Mouse (Mus musculus): Measurements from ENCODE around the gene Hypk. TPM values are rescaled to one million over a fixed set of nuclear protein-coding genes. Genes with fewer than 3 reads are reported as not detected.

The Hypk gene
- polyA plus RNA-seq (2012; rRNA removed), result 1.3 and 1.6 TPM in 2 replicates

DNA sequence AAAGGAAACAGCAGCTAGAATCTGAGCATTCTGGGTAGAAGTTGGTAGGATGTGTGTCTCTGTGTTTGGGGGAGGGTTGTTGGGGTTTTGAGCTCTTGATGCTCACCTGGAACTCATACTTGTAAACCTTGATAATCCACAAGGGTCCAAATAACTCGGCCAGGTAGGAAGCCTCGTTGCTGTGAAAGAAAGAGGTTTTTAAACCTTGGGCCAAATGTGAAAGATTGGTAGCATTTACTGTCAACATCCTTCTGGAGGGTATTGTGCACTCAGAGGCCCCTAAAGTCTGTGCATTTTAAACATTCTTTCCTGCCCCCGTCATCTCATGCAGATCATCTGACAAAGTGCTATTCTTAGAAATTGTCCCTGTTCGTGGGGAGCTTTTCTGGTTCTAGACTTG, at the start of gene Hypk:
Hypk (plus strand) TSS at position 301 of the 400 bp plus-strand sequence.

GRCm38 (mm10) chr2:121413387-121414042, 39.6 kb upstream of the Hypk start, which contains the start of the genes Pdia3 and Catsper2:
Gene Pdia3, plus strand, starts transcription at chr2:121413775.
Gene Catsper2, minus strand, starts transcription at chr2:121413792.

GRCm38 (mm10) chr2:121444178-121444577, 8.9 kb upstream of the Hypk start, which contains the start of gene Ell3:
Gene Ell3, minus strand, starts transcription at chr2:121444278.

GRCm38 (mm10) chr2:121448739-121449535, 4.2 kb upstream of the Hypk start, which contains the start of gene Serf2:
Gene Serf2, plus strand, starts transcription at chr2:121449195.

DNA sequence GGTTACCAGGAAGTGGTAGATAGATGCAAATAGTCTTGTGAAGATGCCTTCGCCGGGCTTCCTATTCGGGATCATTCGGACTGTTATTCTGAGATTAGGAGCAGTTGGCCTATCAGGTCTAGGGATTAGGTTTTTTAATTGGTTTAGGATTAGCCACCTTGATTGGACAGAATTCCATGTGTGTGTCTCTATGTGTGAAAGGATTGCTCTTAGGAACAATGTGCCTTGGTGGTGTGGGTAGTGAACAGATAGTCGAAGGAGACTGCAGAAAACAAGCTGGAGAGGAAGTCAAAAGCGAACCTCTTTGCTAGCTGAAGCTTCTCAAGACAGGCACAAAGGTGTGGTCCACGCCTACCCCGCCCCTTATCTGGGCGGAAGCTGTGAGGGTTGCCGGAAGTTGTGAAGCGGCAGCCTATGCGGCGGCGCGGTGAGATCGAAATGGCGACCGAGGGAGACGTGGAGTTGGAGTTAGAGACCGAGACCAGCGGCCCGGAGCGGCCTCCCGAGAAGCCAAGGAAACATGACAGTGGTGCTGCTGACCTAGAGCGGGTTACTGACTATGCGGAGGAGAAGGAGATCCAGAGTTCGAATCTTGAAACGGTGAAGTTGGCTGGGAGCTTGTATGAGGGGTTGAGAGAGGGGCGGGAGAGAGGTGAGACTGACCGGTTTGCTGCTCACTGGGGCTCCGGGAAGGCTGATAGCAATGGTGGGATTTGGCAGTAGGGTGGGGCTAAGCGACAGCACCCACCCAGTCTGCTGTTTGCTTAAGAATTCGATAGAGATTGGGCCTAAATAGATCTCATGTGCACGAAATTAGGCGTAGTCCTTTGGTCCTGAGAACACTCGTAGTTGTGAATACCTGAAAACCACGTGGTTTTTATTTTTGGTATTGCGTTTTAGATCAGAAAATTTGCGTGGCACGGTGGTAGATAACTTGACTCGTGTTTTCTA, 3.9 kb downstream of the Hypk start, which contains the start of gene Serinc4:
Serinc4 (minus strand) TSS at position 90 of the 951 bp plus-strand sequence.

GRCm38 (mm10) chr2:121473301-121474179, 20.4 kb downstream of the Hypk start, which contains the start of gene Mfap1b:
Gene Mfap1b, minus strand, starts transcription at chr2:121474067.

DNA sequence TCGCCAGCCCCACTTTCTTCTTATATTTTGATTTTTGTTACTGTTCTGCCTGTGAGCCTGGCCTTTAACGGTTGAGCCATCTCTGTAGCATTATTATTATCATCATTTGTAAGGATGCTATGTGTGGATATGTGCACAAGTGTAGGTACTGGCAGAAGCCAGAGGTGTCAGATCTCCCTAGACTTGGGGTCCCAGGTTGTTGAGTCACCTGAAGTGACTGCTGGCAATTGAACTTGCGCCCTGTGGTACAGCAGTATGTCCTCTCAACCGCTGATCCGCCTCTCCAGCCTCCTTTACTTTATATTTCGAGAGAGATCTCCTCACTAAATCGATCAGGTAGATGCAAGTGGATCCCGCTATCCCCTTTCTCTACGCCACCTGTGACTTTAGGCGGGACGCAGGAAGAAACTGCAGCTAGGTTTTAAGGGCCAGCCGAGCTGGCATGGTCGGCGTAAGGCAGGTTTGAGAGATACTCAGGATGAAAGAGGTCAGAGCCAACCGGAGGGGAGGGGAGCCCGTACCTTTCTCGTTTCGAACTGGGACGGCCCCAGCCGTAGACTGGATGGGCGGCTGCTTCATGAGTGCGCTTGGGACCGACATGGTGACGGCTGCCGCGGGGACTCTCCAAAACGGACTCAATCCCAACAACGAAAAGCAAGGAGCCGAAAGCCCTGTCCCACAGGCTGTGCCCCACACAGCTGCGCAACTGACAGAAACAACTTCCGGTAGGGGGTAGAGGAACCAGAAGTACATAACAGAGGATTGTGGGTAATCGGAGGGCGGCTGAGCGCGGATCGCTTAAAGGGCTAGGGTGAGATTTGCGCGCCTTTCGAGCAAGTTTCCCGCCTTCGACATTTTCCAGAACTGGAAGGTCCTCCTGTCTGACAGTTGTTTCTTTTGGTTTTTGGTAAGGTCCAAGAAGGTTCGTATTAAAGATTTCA, 53.1 kb downstream of the Hypk start, which contains the start of the genes Mfap1a and Wdr76:
Mfap1a (minus strand) TSS at position 724 of the 941 bp plus-strand sequence.
Wdr76 (plus strand) TSS at position 782 of the 941 bp plus-strand sequence.

Other genes starting within 250 kb of the Hypk start
- 4.7 and 8.6 TPM in 2 replicates for gene Trp53bp1, start 181.9 kb upstream of the Hypk start, polyA plus RNA-seq (2012; rRNA removed)
- gene Map1a, start 163.7 kb upstream of the Hypk start, polyA plus RNA-seq (2012; rRNA removed), result 3.0 and 3.6 TPM in 2 replicates
- 12.6 and 17.1 TPM in 2 replicates for gene Ppip5k1, start 97.9 kb upstream of the Hypk start, polyA plus RNA-seq (2012; rRNA removed)
- gene Ckmt1, start 95.6 kb upstream of the Hypk start, polyA plus RNA-seq (2012; rRNA removed), result 582 and 597 TPM in 2 replicates
- gene Strc, start 66.1 kb upstream of the Hypk start, polyA plus RNA-seq (2012; rRNA removed), result 0.05 and 0.15 TPM in 2 replicates
- gene Pdia3, start 39.5 kb upstream of the Hypk start, polyA plus RNA-seq (2012; rRNA removed), result 494 and 1,371 TPM in 2 replicates
- 0.02 and 0.09 TPM in 2 replicates for gene Catsper2, start 39.5 kb upstream of the Hypk start, polyA plus RNA-seq (2012; rRNA removed)
- gene Ell3, start 9.0 kb upstream of the Hypk start, polyA plus RNA-seq (2012; rRNA removed), result 1.6 and 2.4 TPM in 2 replicates
- 195 and 280 TPM in 2 replicates for gene Serf2, start 4.1 kb upstream of the Hypk start, polyA plus RNA-seq (2012; rRNA removed)
- gene Serinc4, start 3.5 kb downstream of the Hypk start, polyA plus RNA-seq (2012; rRNA removed), result 0.05 and 0.16 TPM in 2 replicates
- gene Mfap1b, start 20.8 kb downstream of the Hypk start, polyA plus RNA-seq (2012; rRNA removed), result 0.23 and 0.53 TPM in 2 replicates
- 0.05 and 0.35 TPM in 2 replicates for gene Mfap1a, start 53.4 kb downstream of the Hypk start, polyA plus RNA-seq (2012; rRNA removed)
- 0.32 and 0.76 TPM in 2 replicates for gene Wdr76, start 53.4 kb downstream of the Hypk start, polyA plus RNA-seq (2012; rRNA removed)